Mouse (Mus musculus) mature B cell (primary cell): ENCODE results near the gene Tmem108.

Experiments used
- in situ Hi-C: fragments of 300-500 bp; cut with MboI; formaldehyde crosslinking; loops from 2 replicates; pipeline ENCODE4 v1.14.3; 2019

Tmem108 gene

GRCm38 (mm10) chr9:103761647-103762084 lies at the start of gene Tmem108:
Gene Tmem108, minus strand, starts transcription at chr9:103761837.
- in situ Hi-C loops, result loop anchor here (25.0 kb wide), 1 partner anchor 226 kb away; no protein-coding TSS in a partner anchor

- in situ Hi-C loops, result no loop called here
Observed at GRCm38 (mm10) chr9:103789029-103789428, 27.4 kb upstream of the Tmem108 start.

GRCm38 (mm10) chr9:103784156-103784555 lies 22.5 kb upstream of the Tmem108 start:
- in situ Hi-C loops, result no loop called here

- in situ Hi-C loops, result no loop called here
Observed at GRCm38 (mm10) chr9:103783276-103783675, 21.6 kb upstream of the Tmem108 start.

GRCm38 (mm10) chr9:103782306-103782705 lies 20.7 kb upstream of the Tmem108 start:
- in situ Hi-C loops, result no loop called here

- in situ Hi-C loops, result no loop called here
Observed at GRCm38 (mm10) chr9:103781407-103781806, 19.8 kb upstream of the Tmem108 start.

GRCm38 (mm10) chr9:103780598-103780997 lies 19.0 kb upstream of the Tmem108 start:
- in situ Hi-C loops, result no loop called here

GRCm38 (mm10) chr9:103778185-103778584 lies 16.5 kb upstream of the Tmem108 start:
- in situ Hi-C loops, result no loop called here

- in situ Hi-C loops, result loop anchor here (25.0 kb wide), 1 partner anchor 226 kb away; no protein-coding TSS in a partner anchor
Observed at GRCm38 (mm10) chr9:103761151-103761571, 476 bp downstream of the Tmem108 start.

GRCm38 (mm10) chr9:103760356-103760755 lies 1.3 kb downstream of the Tmem108 start:
- in situ Hi-C loops, result loop anchor here (25.0 kb wide), 1 partner anchor 227 kb away; no protein-coding TSS in a partner anchor

- in situ Hi-C loops, result loop anchor here (5.0 to 25.0 kb wide), 3 partner anchors 48 to 227 kb away; no protein-coding TSS in a partner anchor
Observed at GRCm38 (mm10) chr9:103759829-103760228, 1.8 kb downstream of the Tmem108 start.

- in situ Hi-C loops, result loop anchor here (5.0 to 25.0 kb wide), 3 partner anchors 47 to 228 kb away; no protein-coding TSS in a partner anchor
Observed at GRCm38 (mm10) chr9:103758930-103759695, 2.5 kb downstream of the Tmem108 start.

- in situ Hi-C loops, result loop anchor here (5.0 to 25.0 kb wide), 3 partner anchors 46 to 229 kb away; no protein-coding TSS in a partner anchor
Observed at GRCm38 (mm10) chr9:103758246-103758645, 3.4 kb downstream of the Tmem108 start.

GRCm38 (mm10) chr9:103752618-103753017 lies 9.0 kb downstream of the Tmem108 start:
- in situ Hi-C loops, result loop anchor here (25.0 kb wide), 1 partner anchor 235 kb away; no protein-coding TSS in a partner anchor

- in situ Hi-C loops, result loop anchor here (25.0 kb wide), 1 partner anchor 236 kb away; no protein-coding TSS in a partner anchor
Observed at GRCm38 (mm10) chr9:103751568-103751967, 10.1 kb downstream of the Tmem108 start.

- in situ Hi-C loops, result loop anchor here (25.0 kb wide), 1 partner anchor 237 kb away; no protein-coding TSS in a partner anchor
Observed at GRCm38 (mm10) chr9:103750491-103750890, 11.1 kb downstream of the Tmem108 start.

- in situ Hi-C loops, result no loop called here
Observed at GRCm38 (mm10) chr9:103746598-103746997, 15.0 kb downstream of the Tmem108 start.

- in situ Hi-C loops, result no loop called here
Observed at GRCm38 (mm10) chr9:103740145-103740544, 21.5 kb downstream of the Tmem108 start.

GRCm38 (mm10) chr9:103739062-103739461 lies 22.6 kb downstream of the Tmem108 start:
- in situ Hi-C loops, result no loop called here

- in situ Hi-C loops, result no loop called here
Observed at GRCm38 (mm10) chr9:103729716-103730115, 31.9 kb downstream of the Tmem108 start.

- in situ Hi-C loops, result no loop called here
Observed at GRCm38 (mm10) chr9:103726751-103727462, 34.7 kb downstream of the Tmem108 start.

GRCm38 (mm10) chr9:103725497-103725896 lies 36.1 kb downstream of the Tmem108 start:
- in situ Hi-C loops, result no loop called here
